Mouse (Mus musculus): ENCODE measurements around the gene Exoc2. TPM values are rescaled to one million over a fixed set of nuclear protein-coding genes. Genes with fewer than 3 reads are reported as not detected.

The Exoc2 gene
- total and polyA plus RNA-seq, 3 experiments: 6.9 to 46.6 (median 44.7) TPM

GRCm38 (mm10) chr13:31004458-31004857 is 30.6 kb upstream of the Exoc2 start:
- Histone ChIP-seq H3K9me3 (replicated peaks) (no peaks in the 10 kb centered on the region), H3K4me3 (ENCODE audit: low read depth, low read length) (no peak overlapping the region), H3K4me1 (ENCODE audit: insufficient read depth, low read depth, low read length) (no peaks in the 10 kb centered on the region), H3K36me3 (replicated peaks) (no peaks in the 10 kb centered on the region), H3K27me3 (ENCODE audit: insufficient read depth, low read length) (peaks cover 6% of the 10 kb centered on the region; the same call in 1 of the 2 replicates)
- TF ChIP-seq TAL1 (conservative IDR thresholded peaks at IDR 0.05; ENCODE audit: low read depth, low read length): no peak
- no peak for TF ChIP-seq GATA2 (IDR thresholded peaks at IDR 0.05; ENCODE audit: borderline replicate concordance, low read depth, low read length)
- TF ChIP-seq CTCF (IDR thresholded peaks at IDR 0.05; ENCODE audit: low read depth, low read length): no peak
- TF ChIP-seq POLR2AphosphoS5 (IDR thresholded peaks at IDR 0.05; ENCODE audit: insufficient replicate concordance, low read depth, low read length): no peak
- no peak for TF ChIP-seq GATA1 (IDR thresholded peaks at IDR 0.05; ENCODE audit: borderline replicate concordance, low read length)
- no peak for DNase-seq (ENCODE audit: low spot score)
- no peak for ATAC-seq (ENCODE audit: extremely low read depth, insufficient number of reproducible peaks, low FRiP score, poor library complexity, severe bottlenecking)

GRCm38 (mm10) chr13:30999799-31000198 is 25.9 kb upstream of the Exoc2 start:
- Histone ChIP-seq H3K9me3 (replicated peaks) (no peaks in the 10 kb centered on the region), H3K4me3 (ENCODE audit: low read depth, low read length) (no peak overlapping the region), H3K27me3 (ENCODE audit: insufficient read depth, low read length) (peaks cover 17% of the 10 kb centered on the region), H3K36me3 (replicated peaks) (no peaks in the 10 kb centered on the region), H3K4me1 (ENCODE audit: insufficient read depth, low read depth, low read length) (no peaks in the 10 kb centered on the region)
- no peak for ATAC-seq (ENCODE audit: extremely low read depth, insufficient number of reproducible peaks, low FRiP score, poor library complexity, severe bottlenecking)
- no peak for DNase-seq (ENCODE audit: low spot score)
- TF ChIP-seq TAL1 (conservative IDR thresholded peaks at IDR 0.05; ENCODE audit: low read depth, low read length) (no peak), GATA1 (IDR thresholded peaks at IDR 0.05; ENCODE audit: borderline replicate concordance, low read length) (no peak), GATA2 (IDR thresholded peaks at IDR 0.05; ENCODE audit: borderline replicate concordance, low read depth, low read length) (no peak), CTCF (IDR thresholded peaks at IDR 0.05; ENCODE audit: low read depth, low read length) (no peak), POLR2AphosphoS5 (IDR thresholded peaks at IDR 0.05; ENCODE audit: insufficient replicate concordance, low read depth, low read length) (no peak)

GRCm38 (mm10) chr13:30997526-30998253 is 23.8 kb upstream of the Exoc2 start:
- Histone ChIP-seq H3K4me1 (ENCODE audit: insufficient read depth, low read depth, low read length) (no peaks in the 10 kb centered on the region), H3K4me3 (ENCODE audit: low read depth, low read length) (no peak overlapping the region), H3K9me3 (replicated peaks) (no peaks in the 10 kb centered on the region), H3K36me3 (replicated peaks) (no peaks in the 10 kb centered on the region), H3K27me3 (ENCODE audit: insufficient read depth, low read length) (peaks cover 19% of the 10 kb centered on the region)
- TF ChIP-seq GATA2 (IDR thresholded peaks at IDR 0.05; ENCODE audit: borderline replicate concordance, low read depth, low read length): no peak
- TF ChIP-seq POLR2AphosphoS5 (IDR thresholded peaks at IDR 0.05; ENCODE audit: insufficient replicate concordance, low read depth, low read length): no peak
- no peak for TF ChIP-seq TAL1 (conservative IDR thresholded peaks at IDR 0.05; ENCODE audit: low read depth, low read length)
- no peak for DNase-seq (ENCODE audit: low spot score)
- no peak for ATAC-seq (ENCODE audit: extremely low read depth, insufficient number of reproducible peaks, low FRiP score, poor library complexity, severe bottlenecking)

GRCm38 (mm10) chr13:30994249-30994858 is 20.5 kb upstream of the Exoc2 start:
- Histone ChIP-seq H3K4me3 (ENCODE audit: low read depth, low read length) (no peak overlapping the region), H3K4me1 (ENCODE audit: insufficient read depth, low read depth, low read length) (no peaks in the 10 kb centered on the region), H3K27me3 (ENCODE audit: insufficient read depth, low read length) (peaks cover 23% of the 10 kb centered on the region), H3K9me3 (replicated peaks) (no peaks in the 10 kb centered on the region), H3K36me3 (replicated peaks) (no peaks in the 10 kb centered on the region)
- ATAC-seq (ENCODE audit: extremely low read depth, insufficient number of reproducible peaks, low FRiP score, poor library complexity, severe bottlenecking) (no peak), DNase-seq (ENCODE audit: low spot score) (no peak)
- TF ChIP-seq POLR2AphosphoS5 (IDR thresholded peaks at IDR 0.05; ENCODE audit: insufficient replicate concordance, low read depth, low read length): no peak
- no peak for TF ChIP-seq GATA2 (IDR thresholded peaks at IDR 0.05; ENCODE audit: borderline replicate concordance, low read depth, low read length)
- TF ChIP-seq CTCF (IDR thresholded peaks at IDR 0.05; ENCODE audit: low read depth, low read length): no peak
- no peak for TF ChIP-seq GATA1 (IDR thresholded peaks at IDR 0.05; ENCODE audit: borderline replicate concordance, low read length)
- TF ChIP-seq TAL1 (conservative IDR thresholded peaks at IDR 0.05; ENCODE audit: low read depth, low read length): no peak

- no peak overlapping the region for H3K4me3 ChIP-seq (ENCODE audit: low read depth, low read length)
- no peak for TF ChIP-seq POLR2AphosphoS5 (IDR thresholded peaks at IDR 0.05; ENCODE audit: insufficient replicate concordance, low read depth, low read length)
- 0 out of 2 replicates have a peak, but pooled peaks have one; percentile 11 for TF ChIP-seq CTCF (IDR thresholded peaks at IDR 0.05; ENCODE audit: low read depth, low read length)
- H3K36me3 ChIP-seq (replicated peaks): no peaks in the 10 kb centered on the region
- peaks cover 21% of the 10 kb centered on the region for H3K27me3 ChIP-seq (ENCODE audit: insufficient read depth, low read length)
- no peaks in the 10 kb centered on the region for H3K4me1 ChIP-seq (ENCODE audit: insufficient read depth, low read depth, low read length)
- peak; percentile 23 for DNase-seq (ENCODE audit: low spot score)
- no peak for ATAC-seq (ENCODE audit: extremely low read depth, insufficient number of reproducible peaks, low FRiP score, poor library complexity, severe bottlenecking)
- no peaks in the 10 kb centered on the region for H3K9me3 ChIP-seq (replicated peaks)
These were observed 19.9 kb upstream of the Exoc2 start for GRCm38 (mm10) chr13:30993819-30994218.

- no peak overlapping the region for H3K4me3 ChIP-seq (ENCODE audit: low read depth, low read length)
- ATAC-seq (ENCODE audit: extremely low read depth, insufficient number of reproducible peaks, low FRiP score, poor library complexity, severe bottlenecking) (no peak), DNase-seq (ENCODE audit: low spot score) (no peak)
- TF ChIP-seq GATA1 (IDR thresholded peaks at IDR 0.05; ENCODE audit: borderline replicate concordance, low read length) (no peak), CTCF (IDR thresholded peaks at IDR 0.05; ENCODE audit: low read depth, low read length) (no peak), POLR2AphosphoS5 (IDR thresholded peaks at IDR 0.05; ENCODE audit: insufficient replicate concordance, low read depth, low read length) (no peak), GATA2 (IDR thresholded peaks at IDR 0.05; ENCODE audit: borderline replicate concordance, low read depth, low read length) (no peak), TAL1 (conservative IDR thresholded peaks at IDR 0.05; ENCODE audit: low read depth, low read length) (no peak)
- peaks cover 22% of the 10 kb centered on the region for H3K27me3 ChIP-seq (ENCODE audit: insufficient read depth, low read length)
- no peaks in the 10 kb centered on the region for H3K9me3 ChIP-seq (replicated peaks)
- no peaks in the 10 kb centered on the region for H3K36me3 ChIP-seq (replicated peaks)
- H3K4me1 ChIP-seq (ENCODE audit: insufficient read depth, low read depth, low read length): no peaks in the 10 kb centered on the region
These were observed 16.3 kb upstream of the Exoc2 start for GRCm38 (mm10) chr13:30990233-30990632.
